Comparison of ENCODE assay signal across 15 mouse cellular contexts in the genomic region with DNA sequence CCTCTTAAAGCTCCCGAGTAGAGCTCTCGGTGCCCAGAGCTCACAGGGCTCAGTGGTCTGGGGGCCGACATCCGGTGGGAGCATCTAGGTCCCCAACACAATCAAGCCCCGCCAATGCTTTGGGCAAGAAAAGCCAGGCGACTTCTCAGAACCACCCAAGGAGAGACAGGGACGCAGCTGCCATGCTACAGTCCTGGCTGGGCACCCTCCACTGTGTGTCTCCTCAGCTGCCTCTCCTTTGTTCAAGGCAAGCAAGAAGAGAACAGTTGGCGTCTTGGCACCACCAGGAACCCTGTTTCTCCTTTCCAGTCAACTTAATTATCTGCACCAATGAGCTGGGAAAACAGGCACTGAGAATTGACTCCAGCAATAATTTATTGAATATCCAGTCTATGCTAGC. TPM values are rescaled to one million over a fixed set of nuclear protein-coding genes. Genes with fewer than 3 reads are reported as not detected.
DNase-seq lines count a peak whose midpoint lies in the region; ATAC-seq and TF ChIP-seq lines count a peak whose summit lies in the region.
"Had no signal": no experiment of that assay in that cellular context is flagged by ENCODE, and none has a peak within 500 bp of the region (broad histone marks: within the 10 kb centered on the region; RNA-seq: fewer than 3 reads in every experiment).

No protein-coding gene starts in this region.

- no peak for TF ChIP-seq POLR2A in bone marrow macrophage, adult 2 months (IDR thresholded peaks at IDR 0.05; ENCODE audit: borderline replicate concordance, low read depth, low read length)

- TF ChIP-seq CTCF in forebrain, postnatal 0 days (IDR thresholded peaks at IDR 0.05; ENCODE audit: low read depth), result no peak
- no peak for TF ChIP-seq CTCF in left cerebral cortex, adult 2 months (IDR thresholded peaks at IDR 0.05)
- TF ChIP-seq CTCF in bone marrow macrophage, adult 2 months (IDR thresholded peaks at IDR 0.05; ENCODE audit: low read depth, low read length), result no peak
- TF ChIP-seq CTCF in hindbrain, postnatal 0 days (IDR thresholded peaks at IDR 0.05; ENCODE audit: low read depth), result no peak
- no peak for TF ChIP-seq CTCF in intestine, postnatal 0 days (IDR thresholded peaks at IDR 0.05; ENCODE audit: low read depth)

- H3K27ac ChIP-seq in forebrain, postnatal 0 days (ENCODE audit: low read depth, low read length), result no peak overlapping the region
- no peak overlapping the region; the same call in 1 of the 2 replicates for H3K27ac ChIP-seq in forebrain, embryonic 12.5 days
- no peak overlapping the region for H3K27ac ChIP-seq in left cerebral cortex, adult 2 months
- H3K27ac ChIP-seq in bone marrow macrophage, adult 2 months (ENCODE audit: insufficient read depth, low read depth, low read length), result peak overlapping the region; percentile 90
- H3K27ac ChIP-seq in hindbrain, postnatal 0 days, result peak overlapping the region; percentile 74
- H3K27ac ChIP-seq in intestine, postnatal 0 days (ENCODE audit: low read depth, low read length), result no peak overlapping the region
- H3K27ac ChIP-seq: limb, embryonic 10.5 days; liver, embryonic 13.5 days had no signal

- no peaks in the 10 kb centered on the region for H3K36me3 ChIP-seq in forebrain, postnatal 0 days (ENCODE audit: insufficient read depth)
- no peaks in the 10 kb centered on the region for H3K36me3 ChIP-seq in forebrain, embryonic 12.5 days (replicated peaks)
- no peaks in the 10 kb centered on the region for H3K36me3 ChIP-seq in hindbrain, postnatal 0 days (ENCODE audit: insufficient read depth, low read length)
- H3K36me3 ChIP-seq in intestine, postnatal 0 days (ENCODE audit: control insufficient read depth, insufficient read depth), result no peaks in the 10 kb centered on the region
- H3K36me3 ChIP-seq: limb, embryonic 10.5 days; liver, embryonic 13.5 days had no signal

- no peak overlapping the region for H3K4me2 ChIP-seq in forebrain, postnatal 0 days (ENCODE audit: low read depth)
- no peak overlapping the region for H3K4me2 ChIP-seq in forebrain, embryonic 12.5 days
- H3K4me2 ChIP-seq in hindbrain, postnatal 0 days (ENCODE audit: low read depth, low read length), result no peak overlapping the region
- no peak overlapping the region for H3K4me2 ChIP-seq in intestine, postnatal 0 days (replicated peaks; ENCODE audit: low read depth)
- H3K4me2 ChIP-seq: liver, embryonic 13.5 days had no signal

- WGBS in forebrain, postnatal 0 days, result 61% methylated on average over 8 of the region's 8 CpGs
- 85% methylated on average over 8 of the region's 8 CpGs for WGBS in forebrain, embryonic 12.5 days
- WGBS in hindbrain, postnatal 0 days, result 37% methylated on average over 8 of the region's 8 CpGs
- 81% methylated on average over 8 of the region's 8 CpGs for WGBS in intestine, postnatal 0 days

- peak; percentile 71; the same call in 1 of the 2 replicates for ATAC-seq in forebrain, postnatal 0 days
- ATAC-seq in forebrain, embryonic 12.5 days (ENCODE audit: low FRiP score), result no peak
- peak; percentile 88 for ATAC-seq in hindbrain, postnatal 0 days
- ATAC-seq in intestine, postnatal 0 days, result no peak

- H3K9me3 ChIP-seq in forebrain, postnatal 0 days (ENCODE audit: low read length), result no peaks in the 10 kb centered on the region
- no peaks in the 10 kb centered on the region for H3K9me3 ChIP-seq in forebrain, embryonic 12.5 days
- no peaks in the 10 kb centered on the region for H3K9me3 ChIP-seq in hindbrain, postnatal 0 days (ENCODE audit: low read length)
- no peaks in the 10 kb centered on the region for H3K9me3 ChIP-seq in intestine, postnatal 0 days (ENCODE audit: control insufficient read depth)
- H3K9me3 ChIP-seq: limb, embryonic 10.5 days; liver, embryonic 13.5 days had no signal

- H3K4me3 ChIP-seq in forebrain, postnatal 0 days (ENCODE audit: low read depth, low read length), result no peak overlapping the region
- no peak overlapping the region for H3K4me3 ChIP-seq in forebrain, embryonic 12.5 days (replicated peaks)
- H3K4me3 ChIP-seq in left cerebral cortex, adult 2 months, result no peak overlapping the region
- peak overlapping the region; percentile 26 for H3K4me3 ChIP-seq in bone marrow macrophage, adult 2 months (ENCODE audit: insufficient read depth, low read length)
- H3K4me3 ChIP-seq in hindbrain, postnatal 0 days (ENCODE audit: low read length), result no peak overlapping the region
- no peak overlapping the region for H3K4me3 ChIP-seq in intestine, postnatal 0 days (ENCODE audit: low read depth, low read length)
- H3K4me3 ChIP-seq: erythroblast, embryonic 14.5 days; limb, embryonic 10.5 days; liver, embryonic 13.5 days had no signal

- no peaks in the 10 kb centered on the region for H3K4me1 ChIP-seq in forebrain, postnatal 0 days (ENCODE audit: insufficient read depth)
- H3K4me1 ChIP-seq in forebrain, embryonic 12.5 days, result peaks cover 13% of the 10 kb centered on the region
- peaks cover 43% of the 10 kb centered on the region for H3K4me1 ChIP-seq in bone marrow macrophage, adult 2 months (ENCODE audit: control insufficient read depth, insufficient read depth, low read length)
- H3K4me1 ChIP-seq in hindbrain, postnatal 0 days (ENCODE audit: insufficient read depth, low read length), result peaks cover 2% of the 10 kb centered on the region; the same call in 1 of the 2 replicates
- no peaks in the 10 kb centered on the region for H3K4me1 ChIP-seq in intestine, postnatal 0 days (replicated peaks; ENCODE audit: control insufficient read depth, insufficient read depth, low read length)

- no peaks in the 10 kb centered on the region for H3K27me3 ChIP-seq in forebrain, postnatal 0 days (ENCODE audit: insufficient read depth, low read length)
- H3K27me3 ChIP-seq in forebrain, embryonic 12.5 days, result peaks cover 13% of the 10 kb centered on the region
- no peaks in the 10 kb centered on the region for H3K27me3 ChIP-seq in hindbrain, postnatal 0 days (ENCODE audit: insufficient read depth, low read length)
- no peaks in the 10 kb centered on the region; the same call in 1 of the 2 replicates for H3K27me3 ChIP-seq in intestine, postnatal 0 days (replicated peaks; ENCODE audit: control insufficient read depth, insufficient read depth, low read length)

- H3K9ac ChIP-seq in forebrain, postnatal 0 days, result no peak overlapping the region
- no peak overlapping the region for H3K9ac ChIP-seq in forebrain, embryonic 12.5 days
- H3K9ac ChIP-seq in hindbrain, postnatal 0 days (replicated peaks; ENCODE audit: low read length), result no peak overlapping the region
- H3K9ac ChIP-seq in intestine, postnatal 0 days (ENCODE audit: low read depth, low read length), result no peak overlapping the region
- H3K9ac ChIP-seq: liver, embryonic 13.5 days had no signal

- no peak for DNase-seq in forebrain, postnatal 0 days
- DNase-seq in left cerebral cortex, postnatal 4 days, result peak; percentile 88
- DNase-seq in left cerebral cortex, adult 2 months (ENCODE audit: extremely low spot score in 1 of 2, low spot score in 2 of 2), result no peak
- peak; percentile 77 for DNase-seq in hindbrain, postnatal 0 days (ENCODE audit: low spot score)
- no peak for DNase-seq in lung, postnatal 14 days
- DNase-seq: cerebellum, adult 9-10 months; heart, adult 18-20 months; heart, postnatal 10 days; layer of hippocampus, postnatal 36 days; liver, embryonic 13.5 days had no signal

- intact Hi-C loops in left cerebral cortex, postnatal 4 days (cut with DNase I), result no loop called here
- intact Hi-C loops in left cerebral cortex, adult 2 months (cut with DNase I), result no loop called here

RNA-seq across cellular contexts. Expression of a gene that starts 38.7 kb away (rescaled TPM):
- 53.2 and 55.7 TPM in 2 replicates for total RNA-seq in forebrain, postnatal 0 days (2014; rRNA removed)
- polyA plus RNA-seq in forebrain, postnatal 0 days (2015; fragmentation: Nextera tagmentation; extraction: Ambion mirVana), result 20.8 and 21.0 TPM in 2 replicates
- polyA plus RNA-seq in forebrain, embryonic 12.5 days (2016; fragmentation: Nextera tagmentation; extraction: Ambion mirVana), result 31.6 and 33.9 TPM in 2 replicates
- total RNA-seq in left cerebral cortex, postnatal 4 days (2021), result 10 to 100 TPM; 31.2 to 32.8 TPM
- total RNA-seq in left cerebral cortex, adult 2 months (2021), result 100 to 1,000 TPM; 208 to 212 TPM
- polyA plus RNA-seq in bone marrow macrophage, adult 2 months (2012; ENCODE audit: insufficient read depth, insufficient read length, missing spikeins), result 70.9 and 80.8 TPM in 2 replicates
- total RNA-seq in hindbrain, postnatal 0 days (2014; rRNA removed), result 93.1 and 95.2 TPM in 2 replicates
- 33.0 and 35.2 TPM in 2 replicates for polyA plus RNA-seq in hindbrain, postnatal 0 days (2015; fragmentation: Nextera tagmentation; extraction: Ambion mirVana)
- 284 and 285 TPM in 2 replicates for polyA plus RNA-seq in intestine, postnatal 0 days (2015; fragmentation: Nextera tagmentation; extraction: Ambion mirVana)

Comparison
In these comparisons a context has a peak if more than half of its experiments do, and no peak if none do; other contexts are left out.
1. ATAC-seq: peak in forebrain, postnatal 0 days (single experiment) and hindbrain, postnatal 0 days (single experiment); none in forebrain, embryonic 12.5 days (single experiment) and intestine, postnatal 0 days (single experiment).
2. DNase-seq: peak in left cerebral cortex, postnatal 4 days (single experiment) and hindbrain, postnatal 0 days (single experiment); none in forebrain, postnatal 0 days (single experiment), left cerebral cortex, adult 2 months (0 of 2) and lung, postnatal 14 days (single experiment).
3. H3K27ac ChIP-seq: peak in bone marrow macrophage, adult 2 months (single experiment) and hindbrain, postnatal 0 days (single experiment); none in forebrain, postnatal 0 days (single experiment), forebrain, embryonic 12.5 days (single experiment), left cerebral cortex, adult 2 months (single experiment) and intestine, postnatal 0 days (single experiment).